Mouse (Mus musculus) thymus, adult 2 months (tissue): ENCODE measurements around the gene Lsp1.

Experiments
- CTCF ChIP-seq: fragments of 200-500 bp; IDR thresholded peaks from 2 replicates; pipeline ENCODE4 v1.5.1; 2012; ENCODE audit warnings: mild to moderate bottlenecking, control low read depth, low read length, moderate library complexity, borderline replicate concordance; ENCODE audit not compliant: control insufficient read depth, poor library complexity, insufficient read depth; ENCODE audit errors: extremely low read depth
- POLR2A ChIP-seq: fragments of 200-500 bp; IDR thresholded peaks from 2 replicates; pipeline ENCODE4 v1.6.1; 2012; ENCODE audit warnings: mild to moderate bottlenecking, low read length, control low read depth, moderate library complexity; ENCODE audit not compliant: control insufficient read depth, poor library complexity, insufficient read depth; ENCODE audit errors: extremely low read depth

GRCm38 (mm10) chr7:142471884-142472570, 11.4 kb downstream of the Lsp1 start:
- no peak for TF ChIP-seq POLR2A
- TF ChIP-seq CTCF, result no peak
